Mouse (Mus musculus) NIH3T3 (cell line): ENCODE data around the gene Noc3l.

Experiments
- DNase-seq: peaks from one replicate; pipeline ENCODE4 v3.0.0-alpha.2; 2012; ENCODE audit warnings: low read depth

Gene Noc3l

GRCm38 (mm10) chr19:38818766-38819426, at the start of gene Noc3l:
Gene Noc3l, minus strand, starts transcription at chr19:38819237.
- peak; percentile 97 for DNase-seq

GRCm38 (mm10) chr19:38862523-38862922, 43.5 kb upstream of the Noc3l start:
- DNase-seq, result no peak

GRCm38 (mm10) chr19:38858224-38858623, 39.2 kb upstream of the Noc3l start:
- peak; percentile 19 for DNase-seq

GRCm38 (mm10) chr19:38846373-38846772, 27.3 kb upstream of the Noc3l start:
- no peak for DNase-seq

GRCm38 (mm10) chr19:38844817-38845216, 25.8 kb upstream of the Noc3l start:
- DNase-seq, result no peak

- peak; percentile 48 for DNase-seq
Measured at GRCm38 (mm10) chr19:38837171-38837641, 18.2 kb upstream of the Noc3l start.

- DNase-seq, result peak; percentile 97
Measured at GRCm38 (mm10) chr19:38836438-38837170, 17.6 kb upstream of the Noc3l start, which contains the start of gene Tbc1d12. Gene Tbc1d12, plus strand, starts transcription at chr19:38836579.

- no peak for DNase-seq
Measured at GRCm38 (mm10) chr19:38836084-38836437, 17.0 kb upstream of the Noc3l start.

GRCm38 (mm10) chr19:38833224-38833623, 14.2 kb upstream of the Noc3l start:
- no peak for DNase-seq

GRCm38 (mm10) chr19:38820186-38820804, 1.3 kb upstream of the Noc3l start:
- peak; percentile 77 for DNase-seq

GRCm38 (mm10) chr19:38819427-38819802, 378 bp upstream of the Noc3l start:
- no peak for DNase-seq

- DNase-seq, result peak; percentile 11
Measured at GRCm38 (mm10) chr19:38818191-38818590, 846 bp downstream of the Noc3l start.

GRCm38 (mm10) chr19:38798801-38799200, 20.2 kb downstream of the Noc3l start:
- DNase-seq, result no peak

GRCm38 (mm10) chr19:38798291-38798690, 20.7 kb downstream of the Noc3l start:
- no peak for DNase-seq

GRCm38 (mm10) chr19:38796546-38796945, 22.5 kb downstream of the Noc3l start:
- no peak for DNase-seq

GRCm38 (mm10) chr19:38793563-38794045, 25.4 kb downstream of the Noc3l start:
- DNase-seq, result no peak

GRCm38 (mm10) chr19:38787756-38788155, 31.3 kb downstream of the Noc3l start:
- no peak for DNase-seq

GRCm38 (mm10) chr19:38783542-38783941, 35.5 kb downstream of the Noc3l start:
- peak; percentile 55 for DNase-seq

- DNase-seq, result peak; percentile 85
Measured at GRCm38 (mm10) chr19:38778805-38779204, 40.2 kb downstream of the Noc3l start.

GRCm38 (mm10) chr19:38775548-38775947, 43.5 kb downstream of the Noc3l start:
- peak; percentile 81 for DNase-seq

- no peak for DNase-seq
Measured at GRCm38 (mm10) chr19:38766306-38766705, 52.7 kb downstream of the Noc3l start.

- peak; percentile 41 for DNase-seq
Measured at GRCm38 (mm10) chr19:38760441-38760840, 58.6 kb downstream of the Noc3l start.
